Mouse (Mus musculus): ENCODE measurements around the gene Itk. TPM values are rescaled to one million over a fixed set of nuclear protein-coding genes. Genes with fewer than 3 reads are reported as not detected.
A peak's percentile ranks its signal among the peaks of the same experiment; 100 is the strongest.

Gene Itk
- polyA plus RNA-seq, 1 experiment = 0.05 TPM

DNA sequence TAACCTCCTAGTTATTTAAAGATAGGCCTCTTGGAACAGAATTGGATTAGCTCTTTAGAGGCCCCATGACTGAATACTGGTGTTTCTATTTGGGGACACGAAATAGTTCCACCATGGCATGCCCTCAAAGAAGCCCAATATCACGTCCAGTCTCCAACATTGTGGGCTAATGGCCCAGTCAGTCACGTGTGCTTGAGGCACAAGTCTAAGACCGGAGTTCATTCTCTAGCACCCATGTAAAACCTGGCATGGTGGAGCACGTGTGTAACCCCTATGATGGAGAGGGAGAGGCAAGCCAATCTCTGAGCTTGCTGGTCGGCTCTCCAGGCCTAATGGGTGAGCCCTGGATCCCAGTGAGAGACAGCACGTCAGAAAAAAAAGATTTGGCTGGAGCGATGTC, 113.1 kb downstream of the Itk start:
- no peaks in the 10 kb centered on the region for H3K27me3 ChIP-seq (ENCODE audit: control insufficient read depth, insufficient read depth, insufficient read length)
- H3K79me2 ChIP-seq (ENCODE audit: control insufficient read depth, insufficient read depth) = no peaks in the 10 kb centered on the region
- H3K4me3 ChIP-seq (ENCODE audit: insufficient read depth, poor library complexity, severe bottlenecking) = no peak overlapping the region
- H3ac ChIP-seq (ENCODE audit: control insufficient read depth, insufficient read length, low read depth) = no peak overlapping the region
- H3K79me3 ChIP-seq (ENCODE audit: low read depth) = no peaks in the 10 kb centered on the region
- no peaks in the 10 kb centered on the region for H3K36me3 ChIP-seq (ENCODE audit: control insufficient read depth, insufficient read depth)
- TF ChIP-seq MYOD1 (IDR thresholded peaks at IDR 0.05; ENCODE audit: control insufficient read depth, insufficient read length, low read depth) (no peak), USF1 (IDR thresholded peaks at IDR 0.05; ENCODE audit: low read depth) (peak; percentile 9), FOSL1 (IDR thresholded peaks at IDR 0.05; ENCODE audit: insufficient read depth, low read length, poor library complexity, severe bottlenecking) (no peak), MAX (IDR thresholded peaks at IDR 0.05) (no peak)

GRCm38 (mm10) chr11:46275302-46275701, 114.0 kb downstream of the Itk start:
- H3K36me3 ChIP-seq (ENCODE audit: control insufficient read depth, insufficient read depth) = no peaks in the 10 kb centered on the region
- no peaks in the 10 kb centered on the region for H3K27me3 ChIP-seq (ENCODE audit: control insufficient read depth, insufficient read depth, insufficient read length)
- no peak overlapping the region for H3ac ChIP-seq (ENCODE audit: control insufficient read depth, insufficient read length, low read depth)
- H3K79me3 ChIP-seq (ENCODE audit: low read depth) = no peaks in the 10 kb centered on the region
- no peaks in the 10 kb centered on the region for H3K79me2 ChIP-seq (ENCODE audit: control insufficient read depth, insufficient read depth)
- no peak overlapping the region for H3K4me3 ChIP-seq (ENCODE audit: insufficient read depth, poor library complexity, severe bottlenecking)
- TF ChIP-seq MAX (IDR thresholded peaks at IDR 0.05) (no peak), MYOD1 (IDR thresholded peaks at IDR 0.05; ENCODE audit: control insufficient read depth, insufficient read length, low read depth) (no peak), MYOG (IDR thresholded peaks at IDR 0.05; ENCODE audit: control insufficient read depth, extremely low read depth, insufficient read length) (no peak), USF1 (IDR thresholded peaks at IDR 0.05; ENCODE audit: low read depth) (no peak), FOSL1 (IDR thresholded peaks at IDR 0.05; ENCODE audit: insufficient read depth, low read length, poor library complexity, severe bottlenecking) (no peak), CTCF (IDR thresholded peaks at IDR 0.05; ENCODE audit: control insufficient read depth, insufficient read depth, insufficient read length) (peak; percentile 78), CEBPB (IDR thresholded peaks at IDR 0.05; ENCODE audit: low read depth) (no peak)

Other genes with a start within 250 kb of the Itk start
- 0.08 TPM for gene Nipal4, start 223.0 kb downstream of the Itk start, polyA plus RNA-seq (2012; fragmentation: generic; extraction: Trizol)
- 0.09 TPM for gene Fndc9, start 154.0 kb downstream of the Itk start, polyA plus RNA-seq (2012; fragmentation: generic; extraction: Trizol)
- 0.77 TPM for gene Cyfip2, start 76.7 kb downstream of the Itk start, polyA plus RNA-seq (2012; fragmentation: generic; extraction: Trizol)
- 0.20 TPM for gene Fam71b, start 7.0 kb upstream of the Itk start, polyA plus RNA-seq (2012; fragmentation: generic; extraction: Trizol)
- 19.8 TPM for gene Med7, start 47.4 kb upstream of the Itk start, polyA plus RNA-seq (2012; fragmentation: generic; extraction: Trizol)
- gene Havcr2, start 65.4 kb upstream of the Itk start, polyA plus RNA-seq (2012; fragmentation: generic; extraction: Trizol) = 3.5 TPM
- gene Gm12169, start 134.7 kb upstream of the Itk start, polyA plus RNA-seq (2012; fragmentation: generic; extraction: Trizol) = not detected
- not detected for gene BC053393, start 182.0 kb upstream of the Itk start, polyA plus RNA-seq (2012; fragmentation: generic; extraction: Trizol)
- gene Dppa1, start 239.7 kb upstream of the Itk start, polyA plus RNA-seq (2012; fragmentation: generic; extraction: Trizol) = not detected